Mouse (Mus musculus) hindbrain, embryonic 16.5 days (tissue): Measurements from ENCODE around the gene Zmiz1. TPM values are rescaled to one million over a fixed set of nuclear protein-coding genes. Genes with fewer than 3 reads are reported as not detected.
A peak's percentile ranks its signal among the peaks of the same experiment; 100 is the strongest.

ENCODE experiments used
- ATAC-seq: fragments of 200-750 bp; cut with Nextera tagmentation; 2 replicates; pipeline ENCODE4 v1.8.0; 2017; ENCODE audit warnings: moderate TSS enrichment, moderate library complexity
- H3K27ac ChIP-seq: fragments of 300-500 bp; sonication (generic); 2 replicates; pipeline ENCODE4 v1.5.1; 2014; ENCODE audit warnings: low read depth, mild to moderate bottlenecking, control low read depth, low read length, moderate library complexity
- H3K27me3 ChIP-seq: fragments of 300-500 bp; sonication (generic); replicated peaks from 2 replicates; pipeline ENCODE4 v1.6.1; 2014; ENCODE audit warnings: low read length; ENCODE audit not compliant: control insufficient read depth, insufficient read depth
- H3K36me3 ChIP-seq: fragments of 300-500 bp; sonication (generic); 2 replicates; pipeline ENCODE4 v1.6.1; 2014; ENCODE audit warnings: mild to moderate bottlenecking, low read length, moderate library complexity, mixed read lengths; ENCODE audit not compliant: control insufficient read depth, insufficient read depth
- H3K4me1 ChIP-seq: fragments of 300-500 bp; sonication (generic); 2 replicates; pipeline ENCODE4 v1.6.1; 2014; ENCODE audit warnings: low read depth, low read length; ENCODE audit not compliant: control insufficient read depth, insufficient read depth
- H3K4me2 ChIP-seq: fragments of 300-500 bp; sonication (generic); 2 replicates; pipeline ENCODE4 v1.6.1; 2014; ENCODE audit warnings: mild to moderate bottlenecking, low read length, control low read depth, moderate library complexity
- H3K4me3 ChIP-seq: fragments of 300-500 bp; sonication (generic); 2 replicates; pipeline ENCODE4 v1.5.1; 2014; ENCODE audit warnings: mild to moderate bottlenecking, low read length, control low read depth, moderate library complexity
- H3K9ac ChIP-seq: fragments of 300-500 bp; sonication (generic); 2 replicates; pipeline ENCODE4 v1.6.1; 2014; ENCODE audit warnings: low read depth, mild to moderate bottlenecking, control low read depth, low read length, moderate library complexity
- H3K9me3 ChIP-seq: fragments of 300-500 bp; sonication (generic); 2 replicates; pipeline ENCODE4 v1.6.1; 2014; ENCODE audit warnings: mild to moderate bottlenecking, low read length, moderate library complexity; ENCODE audit not compliant: control insufficient read depth
- WGBS: fragments of 180-500 bp; shearing (Covaris S2); extraction: QIAGEN DNeasy Blood & Tissue Kit; methylation state at CpG from one replicate; pipeline ENCODE4 v1.1.7; 2014; 5-methylcytosine and 5-hydroxymethylcytosine counted together
- polyA plus RNA-seq: library from polyadenylated mRNA; unstranded; fragments of >200 nt; fragmentation: Nextera tagmentation; extraction: Ambion mirVana; gene quantifications from 2 replicates; pipeline ENCODE4 v1.2.1, GENCODE M21; 2015

Zmiz1 gene
- polyA plus RNA-seq, 1 experiment from 2014 or later: 50.4 TPM

- H3K9ac ChIP-seq: peak overlapping the region; percentile 48
- no peaks in the 10 kb centered on the region for H3K27me3 ChIP-seq
- H3K4me1 ChIP-seq: peaks cover 50% of the 10 kb centered on the region
- H3K4me3 ChIP-seq: no peak overlapping the region
- H3K4me2 ChIP-seq: no peak overlapping the region
- H3K9me3 ChIP-seq: no peaks in the 10 kb centered on the region
- H3K27ac ChIP-seq: peak overlapping the region; percentile 67
- 28% methylated on average over 8 of the region's 8 CpGs for WGBS
- no peak for ATAC-seq
- H3K36me3 ChIP-seq: no peaks in the 10 kb centered on the region
These were observed 98.0 kb downstream of the Zmiz1 start for GRCm38 (mm10) chr14:25557014-25557413.

- WGBS: 89% methylated on average over 1 of the region's 1 CpGs
- H3K4me1 ChIP-seq: peaks cover 52% of the 10 kb centered on the region
These were observed 99.5 kb downstream of the Zmiz1 start for GRCm38 (mm10) chr14:25558479-25558878.

GRCm38 (mm10) chr14:25559907-25560306, 100.9 kb downstream of the Zmiz1 start:
- peaks cover 49% of the 10 kb centered on the region for H3K4me1 ChIP-seq
- no peaks in the 10 kb centered on the region for H3K27me3 ChIP-seq
- 0 out of 2 replicates have a peak overlapping the region, but pooled peaks have one; percentile 18 for H3K27ac ChIP-seq
- 73% methylated on average over 5 of the region's 5 CpGs for WGBS
- H3K9ac ChIP-seq: no peak overlapping the region
- ATAC-seq: no peak
- H3K4me2 ChIP-seq: no peak overlapping the region
- H3K9me3 ChIP-seq: no peaks in the 10 kb centered on the region
- no peak overlapping the region for H3K4me3 ChIP-seq
- no peaks in the 10 kb centered on the region for H3K36me3 ChIP-seq

More at GRCm38 (mm10) chr14:25558479-25558878, 99.5 kb downstream of the Zmiz1 start:
- no peak overlapping the region for H3K9ac ChIP-seq
- no peaks in the 10 kb centered on the region for H3K9me3 ChIP-seq
- no peak overlapping the region for H3K4me3 ChIP-seq
- no peak overlapping the region for H3K27ac ChIP-seq
- H3K27me3 ChIP-seq: no peaks in the 10 kb centered on the region
- no peak for ATAC-seq
- H3K36me3 ChIP-seq: no peaks in the 10 kb centered on the region
- no peak overlapping the region for H3K4me2 ChIP-seq

GRCm38 (mm10) chr14:25560841-25561240, 101.9 kb downstream of the Zmiz1 start:
- WGBS: 85% methylated on average over 3 of the region's 3 CpGs
- no peak overlapping the region for H3K9ac ChIP-seq
- H3K9me3 ChIP-seq: no peaks in the 10 kb centered on the region
- H3K4me3 ChIP-seq: no peak overlapping the region
- no peak overlapping the region for H3K4me2 ChIP-seq
- no peaks in the 10 kb centered on the region for H3K36me3 ChIP-seq
- no peak overlapping the region; the same call in 1 of the 2 replicates for H3K27ac ChIP-seq
- H3K4me1 ChIP-seq: peaks cover 47% of the 10 kb centered on the region
- H3K27me3 ChIP-seq: no peaks in the 10 kb centered on the region
- no peak for ATAC-seq

GRCm38 (mm10) chr14:25561716-25562115, 102.7 kb downstream of the Zmiz1 start:
- Histone ChIP-seq H3K4me2 (no peak overlapping the region), H3K9me3 (no peaks in the 10 kb centered on the region), H3K9ac (no peak overlapping the region), H3K27ac (no peak overlapping the region), H3K4me3 (no peak overlapping the region), H3K27me3 (no peaks in the 10 kb centered on the region), H3K4me1 (peaks cover 41% of the 10 kb centered on the region), H3K36me3 (no peaks in the 10 kb centered on the region)
- WGBS: 33% methylated on average over 1 of the region's 1 CpGs
- ATAC-seq: no peak

- no peak overlapping the region for H3K4me2 ChIP-seq
These were observed 103.5 kb downstream of the Zmiz1 start for GRCm38 (mm10) chr14:25562447-25562846.

GRCm38 (mm10) chr14:25562909-25563308, 103.9 kb downstream of the Zmiz1 start:
- no peak for ATAC-seq
- H3K4me3 ChIP-seq: no peak overlapping the region
- no peaks in the 10 kb centered on the region for H3K36me3 ChIP-seq
- 62% methylated on average over 7 of the region's 7 CpGs for WGBS
- no peak overlapping the region for H3K9ac ChIP-seq
- H3K4me2 ChIP-seq: no peak overlapping the region
- H3K27me3 ChIP-seq: no peaks in the 10 kb centered on the region
- H3K4me1 ChIP-seq: peaks cover 30% of the 10 kb centered on the region
- H3K27ac ChIP-seq: no peak overlapping the region; the same call in 1 of the 2 replicates
- H3K9me3 ChIP-seq: no peaks in the 10 kb centered on the region

More at GRCm38 (mm10) chr14:25562447-25562846, 103.5 kb downstream of the Zmiz1 start:
- WGBS: 88% methylated on average over 4 of the region's 4 CpGs
- Histone ChIP-seq H3K9ac (peak overlapping the region; percentile 3; the same call in 1 of the 2 replicates), H3K4me1 (peaks cover 34% of the 10 kb centered on the region), H3K4me3 (no peak overlapping the region), H3K27ac (no peak overlapping the region; the same call in 1 of the 2 replicates), H3K27me3 (no peaks in the 10 kb centered on the region), H3K36me3 (no peaks in the 10 kb centered on the region), H3K9me3 (no peaks in the 10 kb centered on the region)
- no peak for ATAC-seq

- H3K4me1 ChIP-seq: peaks cover 30% of the 10 kb centered on the region
- H3K9ac ChIP-seq: no peak overlapping the region
- H3K36me3 ChIP-seq: no peaks in the 10 kb centered on the region
- WGBS: 41% methylated on average over 8 of the region's 8 CpGs
- H3K9me3 ChIP-seq: no peaks in the 10 kb centered on the region
- no peak overlapping the region for H3K4me2 ChIP-seq
- ATAC-seq: 0 out of 2 replicates have a peak, but pooled peaks have one; percentile 35
- H3K4me3 ChIP-seq: no peak overlapping the region
- H3K27me3 ChIP-seq: no peaks in the 10 kb centered on the region
- H3K27ac ChIP-seq: peak overlapping the region; percentile 41
These were observed 105.6 kb downstream of the Zmiz1 start for GRCm38 (mm10) chr14:25564577-25564976.

- Histone ChIP-seq H3K27me3 (no peaks in the 10 kb centered on the region), H3K4me1 (peaks cover 30% of the 10 kb centered on the region), H3K4me3 (no peak overlapping the region), H3K4me2 (no peak overlapping the region), H3K36me3 (no peaks in the 10 kb centered on the region), H3K9me3 (no peaks in the 10 kb centered on the region), H3K27ac (peak overlapping the region; percentile 41), H3K9ac (no peak overlapping the region)
- peak; percentile 84 for ATAC-seq
- 13% methylated on average over 11 of the region's 11 CpGs for WGBS
These were observed 106.5 kb downstream of the Zmiz1 start for GRCm38 (mm10) chr14:25565344-25566088.
